Mouse (Mus musculus) lung, postnatal 25 days (tissue): Measurements from ENCODE around the gene Avpr1a.

Experiments
- DNase-seq: peaks from one replicate; pipeline ENCODE4 v3.0.0; 2022; ENCODE audit warnings: low spot score

The Avpr1a gene

GRCm38 (mm10) chr10:122447861-122448716 is at the start of gene Avpr1a:
Avpr1a (plus strand) TSS chr10:122448499.
- no peak for DNase-seq

DNA sequence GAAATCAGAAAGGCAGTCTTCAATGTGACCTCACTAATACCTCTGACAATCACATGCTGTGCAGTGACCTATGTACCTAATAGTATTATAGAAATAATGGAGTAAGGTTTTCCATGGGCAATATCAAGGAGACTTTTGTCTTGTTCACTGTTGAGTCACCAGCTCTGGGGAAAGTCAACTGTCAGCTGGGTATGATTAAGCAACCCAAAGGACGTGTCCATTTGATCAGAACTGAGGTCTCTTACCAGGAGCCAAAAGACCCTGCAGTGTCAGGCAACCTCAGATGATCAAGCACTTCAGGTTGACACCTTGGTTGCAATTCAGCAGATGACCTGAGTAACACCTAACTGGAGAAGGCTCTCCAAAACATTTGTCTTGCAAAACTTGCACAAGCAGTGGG is 46.0 kb upstream of the Avpr1a start:
- DNase-seq: no peak

- no peak for DNase-seq
Observed at GRCm38 (mm10) chr10:122406333-122406732, 42.0 kb upstream of the Avpr1a start.

DNA sequence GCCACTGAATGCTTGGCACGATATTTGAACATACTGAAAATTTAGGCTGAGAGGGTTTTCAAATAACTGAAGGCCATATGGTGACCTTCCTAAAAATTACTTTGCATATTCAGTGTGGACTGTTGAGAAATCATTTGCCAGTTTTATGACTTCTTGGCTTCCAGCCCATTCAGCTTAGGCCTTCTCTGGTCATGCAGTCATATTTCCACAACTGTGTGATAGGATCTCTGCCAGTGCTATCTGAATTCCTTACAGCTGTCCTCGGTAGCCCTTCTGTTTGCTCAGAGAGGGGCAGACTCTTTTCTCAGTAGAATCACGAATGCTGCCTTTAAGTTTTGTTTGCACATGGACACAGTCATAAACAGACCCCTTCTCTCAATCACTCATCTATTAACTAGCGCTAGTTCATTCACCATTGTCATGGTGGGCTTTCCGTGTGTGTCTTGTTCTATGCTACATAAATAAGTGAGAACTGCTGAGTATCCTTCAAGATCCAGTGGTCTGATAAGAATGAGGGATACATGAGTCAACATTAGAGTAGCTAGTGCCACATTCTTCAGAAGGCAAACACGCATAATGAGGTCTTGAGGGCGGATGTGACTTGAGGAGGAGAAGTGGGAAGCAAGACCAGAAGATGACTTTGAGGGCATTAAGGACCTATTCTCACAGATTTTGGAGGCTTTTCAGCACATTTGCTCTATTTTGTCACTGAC is 39.4 kb upstream of the Avpr1a start:
- DNase-seq: no peak

DNA sequence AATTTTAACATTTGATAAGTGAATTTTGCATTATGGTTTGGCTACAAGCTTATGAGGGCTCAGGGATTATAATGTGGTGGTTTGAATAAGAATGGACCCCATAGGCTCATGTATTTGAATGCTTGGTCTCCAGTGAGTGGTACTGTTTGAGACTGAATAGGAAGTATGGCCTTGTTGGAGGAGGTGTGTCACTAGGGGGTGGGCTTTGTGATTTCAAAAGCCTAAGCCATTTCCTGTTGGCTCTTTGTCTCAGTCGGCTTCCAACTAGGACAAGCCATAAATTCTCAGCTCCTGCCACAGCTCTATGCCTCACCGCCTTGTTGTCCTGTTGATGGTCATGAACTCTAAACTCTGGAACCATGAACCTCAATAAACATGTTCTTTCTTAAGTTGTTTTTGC is 37.5 kb upstream of the Avpr1a start:
- DNase-seq: no peak

DNA sequence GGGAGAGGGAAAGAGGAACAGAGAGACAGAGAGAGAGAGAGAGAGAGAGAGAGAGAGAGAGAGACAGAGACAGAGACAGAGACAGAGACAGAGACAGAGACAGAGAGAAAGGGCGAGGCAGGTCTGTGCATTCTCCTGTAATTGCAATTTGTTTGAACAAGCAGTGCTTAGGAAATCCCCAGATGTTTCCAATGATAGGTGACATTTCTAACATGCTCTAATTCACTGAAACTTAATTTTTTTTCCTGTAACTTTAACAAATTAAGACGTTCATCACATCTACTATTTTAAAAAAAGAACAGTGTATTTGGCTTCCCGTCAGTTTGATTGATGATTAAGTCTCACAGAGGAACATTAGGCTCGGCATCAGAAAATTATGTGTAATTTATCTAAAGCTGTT is 15.6 kb upstream of the Avpr1a start:
- DNase-seq: no peak

DNA sequence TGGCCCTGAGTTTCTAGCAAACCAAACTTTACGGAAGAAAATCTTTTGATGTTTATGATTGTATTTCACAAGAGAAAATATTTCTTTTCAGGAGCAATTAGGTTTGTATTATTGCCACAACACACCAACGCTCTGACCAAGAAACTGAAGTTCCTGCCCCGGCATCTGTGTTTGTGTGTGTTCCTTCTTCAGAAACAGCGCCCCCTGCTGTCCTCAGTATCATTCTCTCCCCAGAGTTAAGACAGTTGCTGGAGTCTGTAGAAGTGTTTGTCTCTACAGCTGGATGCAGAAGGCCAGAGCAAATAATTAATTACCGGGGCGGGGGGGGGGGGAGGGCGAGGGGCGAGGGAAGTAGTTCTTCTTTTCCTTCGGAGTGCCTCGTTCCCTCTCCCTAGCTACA is 1.0 kb upstream of the Avpr1a start:
- DNase-seq: peak; percentile 62

- DNase-seq: no peak
Observed at GRCm38 (mm10) chr10:122448717-122449611, 665 bp downstream of the Avpr1a start.

DNA sequence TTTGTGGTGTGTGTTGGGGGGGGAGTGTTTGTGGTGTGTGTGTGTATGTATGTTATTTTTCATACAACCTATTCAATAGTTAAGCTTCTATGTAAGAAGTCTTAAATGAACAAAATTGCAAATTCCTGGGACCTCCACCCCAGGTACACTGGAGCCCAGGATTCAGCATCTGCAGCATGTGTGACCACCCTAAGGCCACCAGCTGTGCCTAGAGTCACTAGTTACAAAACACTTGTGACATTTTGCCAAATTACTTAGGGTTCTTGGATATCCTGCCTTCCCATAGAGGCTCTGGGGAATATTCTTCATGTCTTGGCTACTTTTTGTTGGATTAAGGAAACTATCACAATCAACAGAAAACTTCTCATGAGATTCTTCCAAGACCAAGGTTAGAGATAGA is 1.6 kb downstream of the Avpr1a start:
- DNase-seq: no peak

DNA sequence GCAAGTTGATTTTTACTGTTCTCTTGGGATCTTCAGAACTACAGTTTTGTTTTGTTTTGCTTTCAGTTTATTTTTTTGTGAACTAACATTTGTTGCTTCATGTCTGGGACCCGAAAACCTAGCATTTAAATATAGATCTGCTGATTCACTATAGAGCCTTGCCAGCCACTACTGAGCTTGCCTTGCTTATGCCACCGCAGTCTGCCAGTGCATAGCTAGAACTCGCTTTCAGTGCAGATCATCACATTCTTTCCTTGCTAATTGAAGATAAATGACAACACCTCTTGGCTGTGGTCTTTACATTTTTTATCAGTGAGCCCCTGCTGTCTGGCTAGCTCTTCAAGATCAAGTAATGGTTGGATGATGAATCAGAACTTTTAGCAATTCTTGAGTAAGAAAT is 5.2 kb downstream of the Avpr1a start:
- no peak for DNase-seq

- no peak for DNase-seq
Observed at GRCm38 (mm10) chr10:122455793-122456192, 7.5 kb downstream of the Avpr1a start.

DNA sequence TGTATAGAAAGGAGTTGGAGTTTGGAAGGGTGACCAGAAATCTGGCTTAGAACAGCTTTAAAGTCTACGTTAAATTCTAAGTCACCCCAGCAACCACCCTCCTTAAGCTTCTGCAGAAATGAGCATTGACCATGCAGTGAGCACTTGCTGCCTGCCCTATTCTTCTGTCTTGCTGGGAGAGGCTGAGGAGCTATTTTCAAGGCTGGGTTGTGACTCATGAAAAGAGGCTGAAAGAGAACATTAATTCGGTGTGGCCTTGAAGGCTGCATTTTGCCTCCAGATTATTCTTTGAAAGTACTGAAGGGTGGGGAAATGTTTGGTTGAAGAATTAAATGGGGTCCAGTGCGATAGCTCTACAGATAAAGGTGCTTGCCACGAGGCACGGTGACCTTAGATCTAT is 28.5 kb downstream of the Avpr1a start:
- no peak for DNase-seq

- no peak for DNase-seq
Observed at GRCm38 (mm10) chr10:122498551-122498950, 50.3 kb downstream of the Avpr1a start.

DNA sequence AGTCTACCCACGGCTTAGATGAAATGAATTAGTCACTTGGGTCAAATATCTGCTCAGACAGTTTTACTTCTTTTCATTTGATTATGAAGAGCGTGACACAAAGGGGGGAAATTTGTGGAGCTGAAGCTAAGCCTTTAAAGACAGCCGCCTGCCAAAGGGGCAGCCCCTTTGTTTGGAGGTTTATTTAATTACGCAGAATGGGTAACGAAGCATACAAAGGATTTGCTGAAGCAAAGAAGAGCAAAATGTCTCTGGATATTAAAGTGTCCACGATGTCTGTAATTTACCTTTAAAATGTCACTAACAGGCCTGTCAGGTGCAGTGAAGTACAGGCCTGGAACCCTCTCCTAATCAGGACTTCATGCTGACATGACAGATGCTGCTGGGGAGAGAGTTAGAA is 51.0 kb downstream of the Avpr1a start:
- no peak for DNase-seq
